Mouse (Mus musculus) CD4-positive, CD25-positive, alpha-beta regulatory T cell, adult 9 weeks (primary cell): ENCODE data around the gene Zfp658. TPM values are rescaled to one million over a fixed set of nuclear protein-coding genes. Genes with fewer than 3 reads are reported as not detected.

Experiments used
- polyA plus RNA-seq: library from polyadenylated mRNA; unstranded; fragments of 100-300 nt; shearing (Covaris generic); gene quantifications from one replicate; pipeline ENCODE4 v1.2.1, GENCODE M21; 2017

Zfp658 gene
- polyA plus RNA-seq, result 8.7 TPM

DNA sequence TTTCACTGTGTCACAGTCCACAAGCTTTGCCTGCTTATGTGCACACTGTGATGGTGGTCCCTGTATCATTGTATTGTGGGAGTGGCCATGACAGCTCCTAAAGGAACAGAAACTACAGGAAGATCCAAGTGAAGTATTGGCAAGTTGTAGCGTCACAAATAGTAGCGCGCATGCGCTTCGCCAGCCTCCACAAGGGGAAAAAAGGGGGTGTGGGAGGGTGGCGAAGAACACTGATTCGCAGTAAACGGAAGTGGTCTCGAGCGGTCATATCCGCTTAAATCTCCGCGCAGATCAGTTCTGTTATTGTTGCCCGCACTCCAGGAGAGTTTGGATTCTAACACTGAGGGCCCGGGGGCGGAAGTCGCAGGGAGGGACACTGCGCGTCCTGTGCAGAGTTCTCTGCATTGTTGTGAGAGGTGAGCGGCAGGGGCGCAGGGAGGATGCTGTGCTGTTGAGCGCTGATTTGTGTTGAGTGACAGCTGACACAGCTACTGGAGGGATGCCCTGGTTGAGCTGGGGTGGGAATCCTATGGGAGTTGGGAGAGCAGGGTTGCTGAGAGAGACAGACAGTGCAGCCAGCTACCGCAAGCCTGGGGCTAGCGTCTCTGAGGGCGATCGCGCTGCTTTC is at the start of gene Zfp658:
TSS of gene Zfp658 (plus strand) at position 251 of the 628 bp plus-strand sequence.

DNA sequence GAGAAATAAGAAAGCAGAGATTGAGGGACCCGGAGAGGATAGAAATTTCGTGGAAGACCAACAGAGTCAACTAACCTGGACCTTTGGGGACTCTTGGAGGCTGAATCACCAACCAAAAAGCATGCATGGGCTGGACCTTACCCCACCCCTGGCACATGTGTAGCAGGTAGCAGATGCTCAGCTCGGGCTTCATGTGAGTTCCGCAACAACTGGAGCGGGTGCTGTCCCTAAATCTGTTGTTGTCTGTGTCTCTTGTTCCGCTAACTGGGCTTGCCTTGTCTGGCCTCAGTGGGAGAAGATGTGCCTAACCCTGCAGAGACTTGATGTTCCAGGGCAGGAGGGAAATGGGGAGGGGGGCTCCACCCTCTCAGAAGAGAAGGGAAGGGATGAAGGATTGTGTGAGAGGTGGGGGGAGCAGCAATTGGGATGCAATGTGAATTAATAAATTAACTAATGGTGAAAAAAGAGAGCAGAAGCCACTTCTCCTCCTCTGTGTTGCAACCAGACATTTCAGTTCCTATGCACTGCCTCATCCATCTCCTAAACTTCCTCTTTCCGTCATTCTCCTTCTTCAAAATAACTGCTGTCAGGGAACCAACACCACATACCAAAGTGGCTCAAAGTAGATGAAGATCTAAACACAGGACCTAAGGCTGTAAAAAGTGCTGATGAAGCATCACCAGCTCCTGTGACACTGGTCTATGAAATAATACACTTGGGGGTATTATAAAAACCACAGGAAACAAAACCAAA is 17.7 kb upstream of the Zfp658 start, which contains the start of gene Cd33:
TSS of gene Cd33 (minus strand) at position 204 of the 753 bp plus-strand sequence.

DNA sequence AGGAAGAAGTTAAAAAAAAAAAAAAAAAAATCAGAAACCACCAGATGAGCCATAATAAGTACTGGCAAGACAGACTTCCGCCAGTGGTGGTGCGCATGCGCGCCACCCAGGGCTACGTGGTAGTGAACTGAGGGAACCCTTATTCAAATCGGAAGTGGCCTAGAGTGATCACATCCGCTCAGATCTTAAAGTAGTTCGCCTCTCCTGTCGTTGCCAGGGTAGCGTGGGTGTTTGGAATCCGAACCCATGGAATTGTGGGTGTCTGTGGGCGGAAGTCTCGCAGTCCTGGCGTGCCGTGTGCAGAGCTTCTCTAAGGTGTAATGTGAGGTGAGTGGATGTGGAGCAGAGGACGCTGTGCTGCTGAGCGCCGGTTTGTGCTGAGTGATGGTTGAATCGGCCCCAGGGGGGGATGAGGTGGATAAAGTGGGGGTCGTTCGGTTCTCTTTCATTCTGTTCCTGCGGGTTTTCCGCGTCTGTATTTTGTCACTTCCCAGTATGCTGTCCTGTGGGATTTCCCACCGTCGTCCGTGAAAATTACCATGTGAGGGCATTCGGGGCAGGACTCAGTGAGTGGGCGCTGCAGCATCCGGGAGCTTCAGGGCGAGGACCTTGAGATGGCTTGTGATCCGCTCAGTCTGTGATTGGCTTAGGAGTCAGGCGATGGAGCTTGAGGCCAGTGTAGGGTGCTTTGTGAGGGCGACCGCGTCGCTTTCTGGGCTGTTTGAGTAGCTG is 17.6 kb downstream of the Zfp658 start, which contains the start of gene Zfp719:
TSS of gene Zfp719 (plus strand) at position 171 of the 732 bp plus-strand sequence.

DNA sequence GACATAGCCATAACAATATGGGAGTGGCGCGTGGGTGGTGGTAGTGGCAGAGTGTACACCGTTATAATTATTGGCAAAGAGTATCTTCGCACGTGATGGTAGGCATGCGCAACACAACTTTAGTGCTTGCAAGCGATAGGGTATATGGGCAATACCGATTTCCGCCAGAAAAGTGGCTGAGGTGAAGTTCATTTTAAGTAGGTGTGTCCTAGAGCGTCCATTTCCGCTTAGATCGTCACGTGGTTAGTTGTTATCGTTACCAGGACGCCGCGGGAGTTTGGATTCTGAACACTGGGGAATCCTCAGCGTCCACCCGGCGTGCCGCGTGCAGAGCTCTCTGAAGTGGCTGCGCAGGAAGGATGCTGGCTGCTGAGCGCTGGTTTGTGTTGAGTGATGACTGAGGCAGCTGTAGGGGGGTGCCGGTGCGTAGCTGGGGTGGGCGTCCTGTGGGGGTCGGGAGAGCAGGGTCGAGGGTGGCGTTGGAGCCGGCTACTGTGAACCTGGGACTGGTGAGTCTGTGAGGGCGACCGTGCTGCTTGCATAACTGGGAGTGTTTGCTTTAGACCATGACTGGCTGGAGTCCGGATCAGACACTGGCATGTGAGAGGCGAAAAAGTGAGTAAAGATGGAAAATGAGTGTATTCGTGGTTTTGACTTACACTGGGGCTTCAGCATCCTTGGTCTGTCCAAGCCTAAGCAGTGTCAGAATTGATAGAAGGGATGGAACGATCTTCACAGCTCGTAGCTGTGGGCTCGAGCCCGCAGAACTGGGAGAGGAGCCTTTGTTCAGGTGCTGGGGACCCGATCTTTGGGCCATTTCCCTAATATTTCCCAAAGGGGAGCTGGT is 45.1 kb downstream of the Zfp658 start, which contains the start of gene Zfp819:
TSS of gene Zfp819 (plus strand) at position 274 of the 847 bp plus-strand sequence.

Other genes starting within 250 kb of the Zfp658 start
- 22.9 TPM for gene Zfp715, start 249.0 kb upstream of the Zfp658 start, polyA plus RNA-seq
- not detected for gene Siglecf, start 210.9 kb upstream of the Zfp658 start, polyA plus RNA-seq
- 0.57 TPM for gene Siglecg, start 154.1 kb upstream of the Zfp658 start, polyA plus RNA-seq
- not detected for gene Lim2, start 134.6 kb upstream of the Zfp658 start, polyA plus RNA-seq
- 110 TPM for gene Nkg7, start 125.2 kb upstream of the Zfp658 start, polyA plus RNA-seq
- gene Cldnd2, start 121.5 kb upstream of the Zfp658 start, polyA plus RNA-seq, result not detected
- 154 TPM for gene Etfb, start 118.2 kb upstream of the Zfp658 start, polyA plus RNA-seq
- gene Gm45233, start 118.1 kb upstream of the Zfp658 start, polyA plus RNA-seq, result not detected
- gene Vsig10l, start 99.1 kb upstream of the Zfp658 start, polyA plus RNA-seq, result 2.9 TPM
- gene Iglon5, start 72.2 kb upstream of the Zfp658 start, polyA plus RNA-seq, result 0.14 TPM
- not detected for gene 4931406B18Rik, start 56.3 kb upstream of the Zfp658 start, polyA plus RNA-seq
- not detected for gene Cd33, start 17.8 kb upstream of the Zfp658 start, polyA plus RNA-seq
- gene Zfp719, start 17.4 kb downstream of the Zfp658 start, polyA plus RNA-seq, result 16.0 TPM
- not detected for gene Zfp819, start 44.9 kb downstream of the Zfp658 start, polyA plus RNA-seq
- gene Ceacam18, start 72.5 kb downstream of the Zfp658 start, polyA plus RNA-seq, result not detected
- 0.93 TPM for gene Siglece, start 97.9 kb downstream of the Zfp658 start, polyA plus RNA-seq
- gene Ctu1, start 109.8 kb downstream of the Zfp658 start, polyA plus RNA-seq, result 3.1 TPM
- gene Klk14, start 128.2 kb downstream of the Zfp658 start, polyA plus RNA-seq, result not detected
- gene Klk13, start 150.3 kb downstream of the Zfp658 start, polyA plus RNA-seq, result not detected
- not detected for gene Klk12, start 206.6 kb downstream of the Zfp658 start, polyA plus RNA-seq
- gene Klk11, start 212.3 kb downstream of the Zfp658 start, polyA plus RNA-seq, result not detected
- gene Klk10, start 218.8 kb downstream of the Zfp658 start, polyA plus RNA-seq, result 0.33 TPM
- gene Klk9, start 229.6 kb downstream of the Zfp658 start, polyA plus RNA-seq, result 0.62 TPM
- 141 TPM for gene Klk8, start 235.3 kb downstream of the Zfp658 start, polyA plus RNA-seq
- gene Klk7, start 249.0 kb downstream of the Zfp658 start, polyA plus RNA-seq, result not detected